Mouse (Mus musculus): Measurements from ENCODE around the gene Rasa3.

- TF ChIP-seq MYOD1 (IDR thresholded peaks at IDR 0.05; ENCODE audit: control insufficient read depth, insufficient read length, low read depth), result no peak
- no peak for TF ChIP-seq CTCF (IDR thresholded peaks at IDR 0.05; ENCODE audit: control insufficient read depth, insufficient read depth, insufficient read length)
- TF ChIP-seq USF1 (IDR thresholded peaks at IDR 0.05; ENCODE audit: low read depth), result no peak
- TF ChIP-seq CEBPB (IDR thresholded peaks at IDR 0.05; ENCODE audit: low read depth), result no peak
- TF ChIP-seq MAX (IDR thresholded peaks at IDR 0.05), result no peak
- TF ChIP-seq MYOG (IDR thresholded peaks at IDR 0.05; ENCODE audit: control insufficient read depth, extremely low read depth, insufficient read length), result no peak
Observed at GRCm38 (mm10) chr8:13529891-13530316, 147.5 kb downstream of the Rasa3 start.
